Mouse (Mus musculus) heart, embryonic 15.5 days (tissue): ENCODE results near the gene C1qtnf7. TPM values are rescaled to one million over a fixed set of nuclear protein-coding genes. Genes with fewer than 3 reads are reported as not detected.

Experiments
- ATAC-seq: fragments of 200-750 bp; cut with Nextera tagmentation; replicated peaks from 2 replicates; pipeline ENCODE4 v1.8.0; 2017; ENCODE audit warnings: low read depth, moderate TSS enrichment; ENCODE audit not compliant: insufficient number of reproducible peaks, insufficient read depth, low FRiP score
- H3K27ac ChIP-seq: fragments of 300-500 bp; sonication (generic); 2 replicates; pipeline ENCODE4 v1.5.1; 2015; ENCODE audit warnings: mild to moderate bottlenecking, inconsistent platforms
- H3K27me3 ChIP-seq: fragments of 300-500 bp; sonication (generic); 2 replicates; pipeline ENCODE4 v1.6.1; 2015; ENCODE audit warnings: inconsistent platforms
- H3K36me3 ChIP-seq: fragments of 300-500 bp; sonication (generic); 2 replicates; pipeline ENCODE4 v1.6.1; 2015; ENCODE audit warnings: mild to moderate bottlenecking, inconsistent platforms
- H3K4me1 ChIP-seq: fragments of 300-500 bp; sonication (generic); replicated peaks from 2 replicates; pipeline ENCODE4 v1.6.1; 2015; ENCODE audit warnings: inconsistent platforms
- H3K4me2 ChIP-seq: fragments of 300-500 bp; sonication (generic); 2 replicates; pipeline ENCODE4 v1.6.1; 2015; ENCODE audit warnings: inconsistent platforms, mild to moderate bottlenecking, moderate library complexity
- H3K4me3 ChIP-seq: fragments of 300-500 bp; sonication (generic); 2 replicates; pipeline ENCODE4 v1.5.1; 2015; ENCODE audit warnings: mild to moderate bottlenecking, inconsistent platforms
- H3K9ac ChIP-seq: fragments of 300-500 bp; sonication (generic); 2 replicates; pipeline ENCODE4 v1.6.1; 2015; ENCODE audit warnings: mild to moderate bottlenecking, inconsistent platforms
- H3K9me3 ChIP-seq: fragments of 300-500 bp; sonication (generic); replicated peaks from 2 replicates; pipeline ENCODE4 v1.6.1; 2016; ENCODE audit warnings: inconsistent platforms
- WGBS: fragments of 180-500 bp; shearing (Covaris S2); methylation state at CpG from one replicate; pipeline ENCODE4 v1.1.7; 2015; ENCODE audit warnings: mixed read lengths; 5-methylcytosine and 5-hydroxymethylcytosine counted together
- polyA plus RNA-seq: library from polyadenylated mRNA; unstranded; fragments of >200 nt; fragmentation: Nextera tagmentation; extraction: Ambion mirVana; gene quantifications from 2 replicates; pipeline ENCODE4 v1.2.1, GENCODE M21; 2015

Gene C1qtnf7
- polyA plus RNA-seq: 7.1 and 7.9 TPM in 2 replicates

- Histone ChIP-seq H3K27ac (peak within 1 kb of the TSS; percentile 10; the same call in 1 of the 2 replicates), H3K4me3 (peak within 1 kb of the TSS; percentile 33), H3K4me1 (no peaks in the 10 kb centered on the region), H3K9ac (no peak within 1 kb of the TSS), H3K36me3 (no peaks in the 10 kb centered on the region), H3K27me3 (no peaks in the 10 kb centered on the region), H3K9me3 (no peaks in the 10 kb centered on the region), H3K4me2 (peak within 1 kb of the TSS; percentile 42)
- ATAC-seq: no peak
- WGBS: 33% methylated on average over 15 of the region's 15 CpGs
Measured at GRCm38 (mm10) chr5:43515401-43515976, at the start of gene C1qtnf7. C1qtnf7 (plus strand) TSS chr5:43515538.

- no peaks in the 10 kb centered on the region for H3K9me3 ChIP-seq
- no peak overlapping the region for H3K9ac ChIP-seq
- H3K36me3 ChIP-seq: no peaks in the 10 kb centered on the region
- H3K4me1 ChIP-seq: peaks cover 6% of the 10 kb centered on the region; the same call in 1 of the 2 replicates
- H3K4me3 ChIP-seq: no peak overlapping the region
- 70% methylated on average over 2 of the region's 2 CpGs for WGBS
- no peak overlapping the region for H3K27ac ChIP-seq
- ATAC-seq: no peak
- H3K27me3 ChIP-seq: no peaks in the 10 kb centered on the region
- no peak overlapping the region for H3K4me2 ChIP-seq
Measured at GRCm38 (mm10) chr5:43466762-43467161, 48.6 kb upstream of the C1qtnf7 start.

- ATAC-seq: no peak
Measured at GRCm38 (mm10) chr5:43467214-43467613, 48.1 kb upstream of the C1qtnf7 start.

GRCm38 (mm10) chr5:43468937-43469336 lies 46.4 kb upstream of the C1qtnf7 start:
- no peaks in the 10 kb centered on the region for H3K36me3 ChIP-seq
- no peak for ATAC-seq
- peaks cover 6% of the 10 kb centered on the region; the same call in 1 of the 2 replicates for H3K4me1 ChIP-seq
- WGBS: 33% methylated on average over 10 of the region's 10 CpGs
- no peak overlapping the region for H3K9ac ChIP-seq
- H3K4me3 ChIP-seq: no peak overlapping the region
- H3K4me2 ChIP-seq: no peak overlapping the region
- no peak overlapping the region for H3K27ac ChIP-seq
- H3K27me3 ChIP-seq: no peaks in the 10 kb centered on the region
- no peaks in the 10 kb centered on the region for H3K9me3 ChIP-seq

More at GRCm38 (mm10) chr5:43467214-43467613, 48.1 kb upstream of the C1qtnf7 start:
- Histone ChIP-seq H3K36me3 (no peaks in the 10 kb centered on the region), H3K9ac (no peak overlapping the region), H3K9me3 (no peaks in the 10 kb centered on the region), H3K27ac (no peak overlapping the region), H3K4me1 (peaks cover 6% of the 10 kb centered on the region; the same call in 1 of the 2 replicates), H3K4me2 (no peak overlapping the region), H3K4me3 (no peak overlapping the region), H3K27me3 (no peaks in the 10 kb centered on the region)
- WGBS: 55% methylated on average over 3 of the region's 3 CpGs

GRCm38 (mm10) chr5:43477953-43478352 lies 37.4 kb upstream of the C1qtnf7 start:
- Histone ChIP-seq H3K27me3 (no peaks in the 10 kb centered on the region), H3K4me3 (no peak overlapping the region), H3K4me2 (no peak overlapping the region), H3K9ac (no peak overlapping the region), H3K36me3 (no peaks in the 10 kb centered on the region), H3K9me3 (no peaks in the 10 kb centered on the region), H3K4me1 (no peaks in the 10 kb centered on the region), H3K27ac (no peak overlapping the region)
- WGBS: 76% methylated on average over 5 of the region's 5 CpGs
- ATAC-seq: no peak

GRCm38 (mm10) chr5:43480046-43480445 lies 35.3 kb upstream of the C1qtnf7 start:
- H3K36me3 ChIP-seq: no peaks in the 10 kb centered on the region
- no peaks in the 10 kb centered on the region for H3K9me3 ChIP-seq
- H3K4me2 ChIP-seq: no peak overlapping the region
- H3K27me3 ChIP-seq: no peaks in the 10 kb centered on the region
- no peak overlapping the region for H3K27ac ChIP-seq
- no peaks in the 10 kb centered on the region for H3K4me1 ChIP-seq
- 49% methylated on average over 3 of the region's 3 CpGs for WGBS
- ATAC-seq: no peak
- no peak overlapping the region for H3K4me3 ChIP-seq
- no peak overlapping the region for H3K9ac ChIP-seq

GRCm38 (mm10) chr5:43480786-43481185 lies 34.6 kb upstream of the C1qtnf7 start:
- H3K4me1 ChIP-seq: no peaks in the 10 kb centered on the region
- H3K36me3 ChIP-seq: no peaks in the 10 kb centered on the region
- no peak overlapping the region for H3K27ac ChIP-seq
- no peaks in the 10 kb centered on the region for H3K27me3 ChIP-seq
- no peak for ATAC-seq
- 70% methylated on average over 2 of the region's 2 CpGs for WGBS
- H3K9ac ChIP-seq: no peak overlapping the region
- H3K9me3 ChIP-seq: no peaks in the 10 kb centered on the region
- no peak overlapping the region for H3K4me2 ChIP-seq
- H3K4me3 ChIP-seq: no peak overlapping the region

- Histone ChIP-seq H3K27ac (no peak overlapping the region), H3K4me2 (no peak overlapping the region), H3K4me1 (no peaks in the 10 kb centered on the region), H3K27me3 (no peaks in the 10 kb centered on the region), H3K4me3 (no peak overlapping the region), H3K9me3 (no peaks in the 10 kb centered on the region), H3K36me3 (no peaks in the 10 kb centered on the region), H3K9ac (no peak overlapping the region)
- ATAC-seq: no peak
- 51% methylated on average over 2 of the region's 2 CpGs for WGBS
Measured at GRCm38 (mm10) chr5:43481824-43482223, 33.5 kb upstream of the C1qtnf7 start.

- H3K27ac ChIP-seq: no peak overlapping the region
- H3K4me2 ChIP-seq: no peak overlapping the region
- H3K4me3 ChIP-seq: no peak overlapping the region
- ATAC-seq: no peak
- no peak overlapping the region for H3K9ac ChIP-seq
- no peaks in the 10 kb centered on the region for H3K9me3 ChIP-seq
- 88% methylated on average over 1 of the region's 1 CpGs for WGBS
- H3K36me3 ChIP-seq: no peaks in the 10 kb centered on the region
- no peaks in the 10 kb centered on the region for H3K4me1 ChIP-seq
- H3K27me3 ChIP-seq: no peaks in the 10 kb centered on the region
Measured at GRCm38 (mm10) chr5:43501887-43502286, 13.5 kb upstream of the C1qtnf7 start.

- no peak overlapping the region for H3K27ac ChIP-seq
- no peaks in the 10 kb centered on the region for H3K9me3 ChIP-seq
- H3K36me3 ChIP-seq: no peaks in the 10 kb centered on the region
- no peak overlapping the region for H3K4me2 ChIP-seq
- no peaks in the 10 kb centered on the region for H3K27me3 ChIP-seq
- H3K4me1 ChIP-seq: no peaks in the 10 kb centered on the region
- WGBS: 69% methylated on average over 2 of the region's 2 CpGs
- no peak overlapping the region for H3K4me3 ChIP-seq
- no peak overlapping the region for H3K9ac ChIP-seq
- no peak for ATAC-seq
Measured at GRCm38 (mm10) chr5:43504243-43504786, 11.0 kb upstream of the C1qtnf7 start.

- H3K27ac ChIP-seq: peak overlapping the region; percentile 20; the same call in 1 of the 2 replicates
- no peaks in the 10 kb centered on the region for H3K9me3 ChIP-seq
- no peak overlapping the region for H3K4me2 ChIP-seq
- ATAC-seq: no peak
- H3K4me1 ChIP-seq: no peaks in the 10 kb centered on the region
- H3K4me3 ChIP-seq: no peak overlapping the region
- H3K27me3 ChIP-seq: no peaks in the 10 kb centered on the region
- 37% methylated on average over 2 of the region's 2 CpGs for WGBS
- H3K36me3 ChIP-seq: no peaks in the 10 kb centered on the region
- no peak overlapping the region for H3K9ac ChIP-seq
Measured at GRCm38 (mm10) chr5:43508470-43508869, 6.9 kb upstream of the C1qtnf7 start.

GRCm38 (mm10) chr5:43508892-43509291 lies 6.4 kb upstream of the C1qtnf7 start:
- no peak for ATAC-seq
- WGBS: 33% methylated on average over 1 of the region's 1 CpGs
- Histone ChIP-seq H3K27me3 (no peaks in the 10 kb centered on the region), H3K4me2 (no peak overlapping the region), H3K27ac (peak overlapping the region; percentile 20; the same call in 1 of the 2 replicates), H3K4me1 (no peaks in the 10 kb centered on the region), H3K9ac (no peak overlapping the region), H3K36me3 (no peaks in the 10 kb centered on the region), H3K9me3 (no peaks in the 10 kb centered on the region), H3K4me3 (no peak overlapping the region)
